Mouse (Mus musculus): Measurements from ENCODE around the gene 8030474K03Rik. TPM values are rescaled to one million over a fixed set of nuclear protein-coding genes. Genes with fewer than 3 reads are reported as not detected.

The 8030474K03Rik gene
- not detected for total RNA-seq (2023)

GRCm38 (mm10) chrX:101794342-101794741, at the start of gene 8030474K03Rik, which contains the start of gene Gm4779:
Gene 8030474K03Rik (plus strand): TSS chrX:101794656.
Gene Gm4779 (minus strand): TSS chrX:101794423.

Other genes with a start within 250 kb of the 8030474K03Rik start
- 100 to 1,000 TPM; 184 to 194 TPM for gene Ogt, start 154.6 kb upstream of the 8030474K03Rik start, total RNA-seq (2023)
- 1 to 10 TPM; 1.8 to 2.3 TPM for gene Cxcr3, start 60.4 kb upstream of the 8030474K03Rik start, total RNA-seq (2023)
- gene Gm4779, start 233 bp upstream of the 8030474K03Rik start, total RNA-seq (2023), result not detected
- 10 to 100 TPM; 49.5 to 69.5 TPM for gene Nhsl2, start 54.7 kb downstream of the 8030474K03Rik start, total RNA-seq (2023)

All from monocyte, adult 59 days (primary cell).